Mouse (Mus musculus) stomach, embryonic 15.5 days (tissue): ENCODE data around the gene Cyb561a3. TPM values are rescaled to one million over a fixed set of nuclear protein-coding genes. Genes with fewer than 3 reads are reported as not detected.
"Not testable (repeated sequence)": the region's sequence is repeated elsewhere in the genome, so short reads cannot be mapped to it uniquely, and the experiment has no call there.

ENCODE experiments used
- ATAC-seq: fragments of 200-750 bp; cut with Nextera tagmentation; 2 replicates; pipeline ENCODE4 v1.8.0; 2017; ENCODE audit warnings: low read depth, moderate number of reproducible peaks, moderate TSS enrichment; ENCODE audit not compliant: insufficient read depth, low FRiP score
- H3K27ac ChIP-seq: fragments of 300-500 bp; sonication (generic); 2 replicates; pipeline ENCODE4 v1.5.1; 2015; ENCODE audit warnings: mild to moderate bottlenecking, inconsistent platforms
- H3K27me3 ChIP-seq: fragments of 300-500 bp; sonication (generic); replicated peaks from 2 replicates; pipeline ENCODE4 v1.6.1; 2015; ENCODE audit warnings: inconsistent platforms
- H3K36me3 ChIP-seq: fragments of 300-500 bp; sonication (generic); 2 replicates; pipeline ENCODE4 v1.6.1; 2015; ENCODE audit warnings: inconsistent platforms
- H3K4me1 ChIP-seq: fragments of 300-500 bp; sonication (generic); 2 replicates; pipeline ENCODE4 v1.6.1; 2015; ENCODE audit warnings: inconsistent platforms
- H3K4me2 ChIP-seq: fragments of 300-500 bp; sonication (generic); 2 replicates; pipeline ENCODE4 v1.6.1; 2015; ENCODE audit warnings: mild to moderate bottlenecking, inconsistent platforms
- H3K4me3 ChIP-seq: fragments of 300-500 bp; sonication (generic); replicated peaks from 2 replicates; pipeline ENCODE4 v1.5.1; 2015; ENCODE audit warnings: inconsistent platforms
- H3K9ac ChIP-seq: fragments of 300-500 bp; sonication (generic); 2 replicates; pipeline ENCODE4 v1.6.1; 2015; ENCODE audit warnings: inconsistent platforms
- H3K9me3 ChIP-seq: fragments of 300-500 bp; sonication (generic); 2 replicates; pipeline ENCODE4 v1.6.1; 2016; ENCODE audit warnings: inconsistent platforms
- WGBS: fragments of 180-500 bp; shearing (Covaris S2); methylation state at CpG from one replicate; pipeline ENCODE4 v1.1.7; 2015; 5-methylcytosine and 5-hydroxymethylcytosine counted together
- polyA plus RNA-seq: library from polyadenylated mRNA; unstranded; fragments of >200 nt; fragmentation: Nextera tagmentation; extraction: Ambion mirVana; gene quantifications from 2 replicates; pipeline ENCODE4 v1.2.1, GENCODE M21; 2015

The Cyb561a3 gene
- 18.9 and 19.6 TPM in 2 replicates for polyA plus RNA-seq

DNA sequence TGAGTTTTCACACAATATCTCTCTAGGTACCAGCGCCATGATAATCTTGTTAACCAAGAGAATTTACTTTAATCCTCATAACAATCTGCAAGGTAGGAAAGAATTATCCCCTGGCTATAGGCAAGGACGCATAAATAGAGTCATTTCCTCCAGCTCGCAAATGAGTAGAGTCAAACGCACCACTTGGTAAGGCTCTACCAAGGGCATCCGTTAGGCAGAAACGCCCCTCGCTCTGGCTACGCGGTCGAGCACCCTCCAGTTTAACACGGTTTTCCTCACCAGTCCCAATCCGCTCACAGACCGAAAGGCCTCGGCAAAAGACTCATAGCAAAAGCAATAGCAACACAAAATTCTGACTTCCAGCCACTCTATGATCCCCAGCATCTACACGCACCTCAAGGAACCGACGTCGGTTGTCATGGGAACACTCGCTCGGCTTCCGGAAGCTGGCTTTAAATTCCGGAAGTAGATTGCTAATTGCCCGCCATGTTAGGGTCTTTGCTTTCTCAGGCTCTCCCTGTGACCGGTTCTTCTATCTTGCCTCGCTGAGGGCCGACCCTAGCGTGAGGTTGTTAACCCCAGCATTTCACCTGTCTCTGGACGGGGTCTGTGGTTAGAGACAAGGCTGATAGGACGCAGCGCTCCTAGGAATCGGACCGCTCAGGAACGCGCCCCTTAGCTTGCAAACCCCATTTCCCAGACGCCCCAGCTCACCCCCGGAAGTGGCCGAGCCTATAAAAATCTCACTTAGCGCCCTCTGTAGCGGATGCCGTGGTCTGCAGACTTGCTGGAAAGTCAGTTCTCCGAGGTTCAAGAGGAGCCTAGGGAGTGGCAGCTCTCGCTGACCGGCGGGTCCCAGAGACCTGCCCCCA, at the start of gene Cyb561a3, which contains the start of gene Tmem138:
TSS of gene Cyb561a3 (plus strand) at position 483 of the 872 bp plus-strand sequence.
TSS of gene Tmem138 (minus strand) at position 673 of the 872 bp plus-strand sequence.
- peaks cover 15% of the 10 kb centered on the region; the same call in 1 of the 2 replicates for H3K4me1 ChIP-seq
- H3K4me3 ChIP-seq = peak within 1 kb of the TSS; percentile 74
- peaks cover 15% of the 10 kb centered on the region; the same call in 1 of the 2 replicates for H3K36me3 ChIP-seq
- H3K27ac ChIP-seq = peak within 1 kb of the TSS; percentile 94
- H3K27me3 ChIP-seq = no peaks in the 10 kb centered on the region
- H3K9ac ChIP-seq = peak within 1 kb of the TSS; percentile 77
- peak; percentile 93 for ATAC-seq
- peak within 1 kb of the TSS; percentile 80 for H3K4me2 ChIP-seq
- under 1% methylated on average over 44 of the region's 44 CpGs for WGBS
- H3K9me3 ChIP-seq = no peaks in the 10 kb centered on the region

DNA sequence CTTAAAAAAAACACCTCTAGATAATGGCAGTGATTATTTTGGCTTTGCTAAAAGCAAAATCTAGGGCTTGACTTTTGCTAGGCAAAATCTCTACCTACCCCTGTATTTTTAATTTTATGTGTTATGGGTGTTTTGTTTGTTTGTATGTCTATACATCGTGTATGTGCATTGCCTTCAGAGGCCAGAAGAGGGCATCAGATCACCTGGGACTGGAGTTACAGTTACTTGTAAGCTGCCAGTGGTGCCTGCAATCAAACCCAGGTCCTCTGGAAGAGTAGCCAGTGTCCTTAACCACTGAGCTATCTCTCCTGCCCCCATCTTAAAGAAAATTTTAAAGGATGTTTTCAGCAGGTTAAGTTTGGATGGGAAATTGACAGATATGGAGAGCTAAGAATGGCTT, 46.9 kb upstream of the Cyb561a3 start:
- Histone ChIP-seq H3K36me3 (peaks cover 37% of the 10 kb centered on the region), H3K9me3 (no peaks in the 10 kb centered on the region), H3K27me3 (no peaks in the 10 kb centered on the region), H3K4me2 (no peak overlapping the region), H3K9ac (no peak overlapping the region), H3K4me3 (no peak overlapping the region), H3K4me1 (peaks cover 15% of the 10 kb centered on the region), H3K27ac (no peak overlapping the region)
- ATAC-seq = no peak
- WGBS = 95% methylated on average over 1 of the region's 1 CpGs

DNA sequence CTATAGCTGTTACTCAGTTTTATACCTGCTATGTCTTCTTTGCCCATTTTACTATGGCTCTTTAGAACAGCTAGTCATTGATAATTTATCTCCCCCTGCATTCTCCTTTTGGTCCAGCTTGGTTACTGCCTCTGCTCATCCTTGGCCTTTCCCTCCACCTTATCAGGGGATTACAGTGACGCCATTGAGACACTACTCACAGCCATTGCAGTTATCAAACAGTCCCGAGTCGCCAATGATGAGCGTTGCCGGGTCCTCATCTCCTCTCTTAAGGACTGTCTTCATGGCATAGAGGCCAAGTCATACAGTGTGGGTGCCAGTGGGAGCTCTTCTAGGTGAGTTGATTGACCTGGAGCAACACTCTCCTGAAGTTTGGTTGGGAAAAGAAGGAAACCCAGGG, 37.5 kb upstream of the Cyb561a3 start:
- no peaks in the 10 kb centered on the region for H3K9me3 ChIP-seq
- no peak overlapping the region for H3K9ac ChIP-seq
- no peaks in the 10 kb centered on the region for H3K27me3 ChIP-seq
- peaks cover 61% of the 10 kb centered on the region for H3K36me3 ChIP-seq
- no peak overlapping the region for H3K4me3 ChIP-seq
- H3K4me1 ChIP-seq = no peaks in the 10 kb centered on the region
- 91% methylated on average over 5 of the region's 5 CpGs for WGBS
- no peak overlapping the region for H3K4me2 ChIP-seq
- no peak for ATAC-seq
- no peak overlapping the region for H3K27ac ChIP-seq

DNA sequence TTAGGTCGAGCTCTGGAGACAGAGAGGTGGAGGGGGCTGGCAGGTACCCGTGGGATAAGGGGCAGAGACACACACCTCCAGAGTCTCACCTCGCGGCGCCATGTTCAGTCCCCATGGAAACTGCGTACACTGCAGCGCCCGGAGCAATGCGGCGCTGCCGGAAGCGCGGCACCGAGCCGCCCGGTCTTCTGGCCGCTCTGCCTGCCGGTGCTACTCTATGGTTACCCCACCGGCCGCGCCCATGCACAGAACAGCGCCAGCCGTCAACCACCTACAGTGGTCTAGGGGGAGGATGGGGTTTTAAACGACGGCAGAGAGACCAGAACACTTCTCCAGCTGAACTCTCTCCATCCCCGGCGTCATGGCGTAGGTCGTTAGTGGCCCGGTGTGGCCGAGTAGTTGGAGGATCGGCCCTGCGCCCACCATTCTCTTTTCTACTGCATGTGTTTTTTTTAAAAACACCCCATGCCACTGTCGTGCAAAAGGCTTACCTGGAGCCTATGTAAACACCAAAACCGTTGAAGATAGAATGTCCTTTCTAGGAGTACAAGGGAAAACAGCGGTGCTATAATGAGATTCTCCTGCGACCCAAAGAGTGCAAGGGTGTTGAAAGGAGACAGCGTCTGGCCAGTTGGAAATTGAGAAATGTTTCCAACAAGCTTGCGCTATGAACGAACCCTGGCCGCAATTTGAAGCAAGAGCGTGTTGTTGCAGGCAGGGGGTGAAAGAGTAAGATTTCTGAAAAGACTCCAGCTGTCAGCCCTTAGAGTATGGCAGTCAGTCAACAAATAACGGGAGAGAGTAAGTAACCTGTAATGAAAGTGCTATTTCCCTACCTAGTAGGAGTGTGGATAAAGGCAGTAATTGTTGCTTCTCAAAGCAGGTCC, 21.1 kb upstream of the Cyb561a3 start, which contains the start of gene Tmem216:
TSS of gene Tmem216 (minus strand) at position 615 of the 887 bp plus-strand sequence.
- Histone ChIP-seq H3K36me3 (peaks cover 13% of the 10 kb centered on the region), H3K9ac (peak within 1 kb of the TSS; percentile 46), H3K27ac (peak within 1 kb of the TSS; percentile 71), H3K4me3 (peak within 1 kb of the TSS; percentile 74), H3K27me3 (no peaks in the 10 kb centered on the region), H3K4me2 (peak within 1 kb of the TSS; percentile 65), H3K4me1 (0 out of 2 replicates have a peak, but pooled peaks cover 7% of the 10 kb centered on the region), H3K9me3 (no peaks in the 10 kb centered on the region)
- ATAC-seq = peak; percentile 99
- under 1% methylated on average over 43 of the region's 43 CpGs for WGBS

DNA sequence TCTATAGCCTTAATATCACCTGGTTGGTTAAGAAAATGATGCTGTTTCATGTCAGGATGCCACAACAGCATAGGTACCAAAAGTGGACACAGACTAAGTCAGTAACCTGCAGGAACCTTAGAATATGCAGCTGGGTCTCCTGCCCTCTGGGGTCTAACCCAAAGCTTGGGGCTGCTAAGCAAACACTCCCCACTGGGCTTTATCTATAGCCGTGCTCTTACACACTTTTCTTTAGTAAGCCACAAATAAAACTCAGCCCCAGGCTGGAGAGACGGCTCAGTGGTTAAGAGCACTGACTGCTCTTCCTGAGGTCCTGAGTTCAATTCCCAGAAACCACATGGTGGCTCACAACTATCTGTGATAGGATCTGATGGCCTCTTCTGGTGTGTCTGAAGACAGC, 20.0 kb upstream of the Cyb561a3 start:
- WGBS = 65% methylated on average over 2 of the region's 2 CpGs
- no peak overlapping the region for H3K4me3 ChIP-seq
- H3K9me3 ChIP-seq = no peaks in the 10 kb centered on the region
- 0 out of 2 replicates have a peak, but pooled peaks cover 7% of the 10 kb centered on the region for H3K4me1 ChIP-seq
- 0 out of 2 replicates have a peak, but pooled peaks cover 2% of the 10 kb centered on the region for H3K36me3 ChIP-seq
- no peak for ATAC-seq
- no peak overlapping the region for H3K9ac ChIP-seq
- no peaks in the 10 kb centered on the region for H3K27me3 ChIP-seq
- H3K27ac ChIP-seq = no peak overlapping the region
- no peak overlapping the region for H3K4me2 ChIP-seq

DNA sequence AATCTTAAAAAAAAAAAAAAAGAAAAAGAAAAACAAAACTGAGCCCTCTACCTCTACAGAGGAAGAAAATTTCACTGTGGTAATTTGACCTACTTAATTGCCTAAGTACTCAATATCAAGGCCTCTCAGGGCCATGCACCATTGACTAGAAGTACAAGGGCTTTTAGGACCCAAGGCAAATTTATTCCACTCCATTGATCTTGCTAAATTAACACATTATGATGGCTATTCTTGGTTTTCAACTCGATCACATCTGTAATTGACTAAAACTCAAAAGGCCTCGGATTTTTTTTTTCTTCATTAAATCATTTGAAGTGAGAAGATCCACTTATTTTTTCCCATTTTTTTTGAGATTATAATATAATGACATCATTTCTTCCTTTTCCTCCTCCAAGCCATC, 19.5 kb upstream of the Cyb561a3 start:
- 83% methylated on average over 2 of the region's 2 CpGs for WGBS
- Histone ChIP-seq H3K27me3 (no peaks in the 10 kb centered on the region), H3K36me3 (no peaks in the 10 kb centered on the region), H3K27ac (no peak overlapping the region), H3K4me1 (0 out of 2 replicates have a peak, but pooled peaks cover 7% of the 10 kb centered on the region), H3K4me3 (no peak overlapping the region), H3K9me3 (no peaks in the 10 kb centered on the region), H3K9ac (no peak overlapping the region), H3K4me2 (no peak overlapping the region)
- ATAC-seq = no peak

DNA sequence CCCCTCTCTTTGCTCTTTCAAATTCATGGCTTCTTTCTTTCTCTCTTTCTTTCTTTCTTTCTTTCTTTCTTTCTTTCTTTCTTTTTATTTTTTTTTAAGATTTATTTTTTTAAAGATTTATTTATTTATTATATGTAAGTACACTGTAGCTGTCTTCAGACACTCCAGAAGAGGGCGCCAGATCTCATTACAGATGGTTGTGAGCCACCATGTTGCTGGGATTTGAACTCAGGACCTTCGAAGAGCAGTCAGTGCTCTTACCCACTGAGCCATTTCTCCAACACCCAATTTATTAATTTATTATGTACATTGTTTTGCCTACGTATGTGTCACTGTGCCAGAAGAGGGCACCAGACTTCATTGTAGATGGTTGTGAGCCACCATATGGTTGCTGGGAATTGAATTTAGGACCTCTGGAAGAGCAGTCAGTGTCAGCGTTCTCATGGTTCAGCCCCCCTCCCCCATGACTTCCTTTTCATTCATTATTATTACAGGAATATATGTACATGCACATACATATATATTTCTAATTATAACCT, 19.1 kb upstream of the Cyb561a3 start:
- WGBS = 71% methylated on average over 4 of the region's 4 CpGs
- H3K9ac ChIP-seq, H3K4me2 ChIP-seq, H3K4me3 ChIP-seq, H3K9me3 ChIP-seq, H3K36me3 ChIP-seq, H3K27me3 ChIP-seq, H3K4me1 ChIP-seq, H3K27ac ChIP-seq, ATAC-seq: not testable (repeated sequence)

DNA sequence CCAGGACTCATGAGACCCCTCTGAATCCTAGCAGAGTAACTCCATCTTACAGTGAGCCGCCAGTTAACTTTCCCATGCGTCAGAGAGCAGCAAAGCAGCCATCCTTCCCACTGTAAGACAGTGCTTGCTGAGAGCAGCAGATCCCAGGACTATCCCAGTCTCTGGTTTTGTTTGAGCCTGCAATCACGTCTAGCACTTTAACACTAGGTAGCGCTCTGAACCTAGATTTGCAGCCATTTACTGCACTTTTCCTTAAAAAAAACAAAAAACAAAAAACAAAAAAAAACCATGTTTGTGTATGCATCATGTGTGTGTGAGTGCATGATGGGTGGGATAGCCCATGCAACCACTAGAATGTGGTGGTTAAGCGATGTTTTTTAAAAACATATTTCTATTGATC, 16.9 kb upstream of the Cyb561a3 start:
- ATAC-seq = no peak
- no peaks in the 10 kb centered on the region for H3K36me3 ChIP-seq
- 38% methylated on average over 5 of the region's 5 CpGs for WGBS
- 0 out of 2 replicates have a peak, but pooled peaks cover 4% of the 10 kb centered on the region for H3K4me1 ChIP-seq
- H3K27ac ChIP-seq = no peak overlapping the region
- no peak overlapping the region for H3K4me3 ChIP-seq
- H3K27me3 ChIP-seq = no peaks in the 10 kb centered on the region
- no peak overlapping the region for H3K9ac ChIP-seq
- H3K9me3 ChIP-seq = no peaks in the 10 kb centered on the region
- H3K4me2 ChIP-seq = no peak overlapping the region

DNA sequence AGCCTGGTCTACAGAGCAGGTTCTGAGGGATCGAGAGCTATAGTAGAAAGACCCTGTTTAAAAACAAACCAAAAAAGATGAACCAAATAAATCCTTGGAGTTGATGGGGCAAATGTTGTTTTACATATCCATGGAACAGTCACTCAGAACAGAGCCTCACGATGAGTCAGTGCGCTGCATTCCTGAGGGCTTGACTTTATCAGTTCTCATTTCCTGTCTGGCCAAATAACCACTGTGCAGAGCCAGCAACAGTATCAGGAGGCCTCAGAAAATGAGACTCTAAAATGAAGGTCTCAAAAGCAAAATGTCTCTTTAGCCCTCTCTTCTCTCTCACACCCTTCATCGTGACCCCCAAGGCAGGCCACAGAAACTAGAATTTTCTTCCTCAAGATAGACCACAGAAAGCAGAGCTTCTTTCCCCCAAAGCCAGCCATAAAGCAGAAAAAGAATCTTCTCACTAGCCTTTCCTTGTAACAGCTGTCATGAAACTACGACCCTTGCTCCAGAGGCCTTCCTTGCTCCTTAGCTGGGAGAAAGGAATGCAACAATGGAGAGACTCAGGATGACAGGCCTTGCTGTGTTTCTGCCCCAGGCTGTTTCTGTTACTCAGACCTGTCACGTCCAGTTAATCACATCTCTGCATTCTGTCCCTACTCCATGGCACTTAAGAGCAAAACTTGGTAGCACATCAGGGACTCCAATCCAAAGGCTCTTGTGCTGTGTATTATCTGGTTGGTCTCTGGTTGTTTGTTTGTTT, 15.2 kb upstream of the Cyb561a3 start:
- WGBS = 48% methylated on average over 6 of the region's 6 CpGs
- no peak overlapping the region for H3K27ac ChIP-seq
- H3K4me1 ChIP-seq = no peaks in the 10 kb centered on the region
- no peak overlapping the region for H3K4me2 ChIP-seq
- no peak overlapping the region for H3K9ac ChIP-seq
- no peaks in the 10 kb centered on the region for H3K36me3 ChIP-seq
- no peak; the same call in 1 of the 2 replicates for ATAC-seq
- H3K9me3 ChIP-seq = no peaks in the 10 kb centered on the region
- H3K27me3 ChIP-seq = no peaks in the 10 kb centered on the region
- no peak overlapping the region for H3K4me3 ChIP-seq

DNA sequence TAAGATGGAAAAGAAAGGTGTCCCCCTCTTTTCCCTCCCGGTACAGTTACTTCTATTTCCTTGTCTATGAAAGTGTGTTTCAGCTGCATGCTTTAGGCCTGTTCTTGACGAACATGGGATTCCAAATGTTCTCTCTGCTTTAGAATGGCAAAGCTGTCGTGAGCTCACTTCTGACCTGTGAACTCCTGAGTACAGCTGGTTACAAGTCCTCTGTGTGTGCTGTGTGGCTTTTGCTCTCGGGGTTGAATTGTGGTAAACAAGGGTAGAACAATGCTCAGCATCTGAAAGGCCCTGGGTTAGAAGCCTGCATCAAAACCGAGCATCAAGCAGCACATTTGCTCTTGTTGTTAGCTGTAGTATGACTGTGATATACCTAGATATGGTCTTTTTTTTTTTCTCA, 14.6 kb upstream of the Cyb561a3 start:
- Histone ChIP-seq H3K9me3 (no peaks in the 10 kb centered on the region), H3K4me1 (no peaks in the 10 kb centered on the region), H3K27me3 (no peaks in the 10 kb centered on the region), H3K9ac (no peak overlapping the region), H3K4me2 (no peak overlapping the region), H3K36me3 (no peaks in the 10 kb centered on the region), H3K4me3 (no peak overlapping the region), H3K27ac (no peak overlapping the region)
- WGBS = 63% methylated on average over 5 of the region's 5 CpGs
- no peak for ATAC-seq

DNA sequence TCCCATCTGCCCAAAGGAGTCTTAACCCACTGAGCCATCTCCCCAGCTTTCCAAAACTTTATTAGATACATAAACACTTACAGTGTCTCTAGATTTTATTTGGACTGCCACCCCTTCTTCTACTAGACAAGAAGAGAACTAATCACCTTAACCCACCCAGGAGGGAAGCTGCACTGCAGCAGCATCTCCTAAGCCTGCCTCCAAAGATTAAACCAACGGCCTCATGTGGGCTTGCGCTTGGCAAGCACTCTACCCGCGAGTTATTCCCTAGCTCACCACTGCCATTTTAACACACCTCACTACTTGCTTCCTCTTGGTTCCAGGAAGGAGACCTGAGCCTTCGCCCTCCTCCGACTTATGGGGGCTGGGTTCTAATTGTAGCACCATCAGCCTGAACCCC, 12.7 kb upstream of the Cyb561a3 start:
- ATAC-seq = no peak
- 80% methylated on average over 6 of the region's 6 CpGs for WGBS
- H3K27ac ChIP-seq = no peak overlapping the region
- no peak overlapping the region for H3K4me3 ChIP-seq
- H3K4me2 ChIP-seq = no peak overlapping the region
- no peak overlapping the region for H3K9ac ChIP-seq
- no peaks in the 10 kb centered on the region for H3K36me3 ChIP-seq
- H3K27me3 ChIP-seq = no peaks in the 10 kb centered on the region
- H3K9me3 ChIP-seq = no peaks in the 10 kb centered on the region
- H3K4me1 ChIP-seq = no peaks in the 10 kb centered on the region
